In genomic region chr1:178182251-178182650, GRCm38 (mm10) we compare ENCODE assay signal across 16 mouse cellular contexts.
"Had no signal": no experiment of that assay in that cellular context is flagged by ENCODE, and none has a peak within 500 bp of the region (broad histone marks: within the 10 kb centered on the region; RNA-seq: fewer than 3 reads in every experiment).

No protein-coding gene starts in this region.

- DNase-seq: gastrocnemius, adult 2 months; gastrocnemius, postnatal 10 days; gastrocnemius, postnatal 25 days; heart, adult 18-20 months; heart, postnatal 10 days; heart, postnatal 4 days; kidney, adult 11 months; kidney, adult 8-10 months; kidney, postnatal 10 days; kidney, postnatal 25 days; kidney, postnatal 4 days; layer of hippocampus, postnatal 36 days; liver; liver, embryonic 13.5 days had no signal

- ATAC-seq: hindbrain, embryonic 16.5 days; intestine, embryonic 16.5 days had no signal
